Mouse (Mus musculus): ENCODE results near the gene Alg13. TPM values are rescaled to one million over a fixed set of nuclear protein-coding genes. Genes with fewer than 3 reads are reported as not detected.
A peak's percentile ranks its signal among the peaks of the same experiment; 100 is the strongest.

The Alg13 gene
- total and polyA plus RNA-seq, 2 experiments from 2014 or later, result 11.3 to 13.2 TPM

- Histone ChIP-seq H3K4me2 (ENCODE audit: low read depth, low read length, poor library complexity, severe bottlenecking) (no peak overlapping the region), H3K27ac (ENCODE audit: low read depth, low read length) (no peak overlapping the region), H3K9me3 (ENCODE audit: low read length) (no peaks in the 10 kb centered on the region), H3K36me3 (ENCODE audit: insufficient read depth, low read length) (no peaks in the 10 kb centered on the region), H3K4me1 (ENCODE audit: insufficient read depth, low read length) (no peaks in the 10 kb centered on the region), H3K9ac (replicated peaks; ENCODE audit: low read length, poor library complexity, severe bottlenecking) (no peak overlapping the region), H3K4me3 (ENCODE audit: low read depth, low read length) (no peak overlapping the region), H3K27me3 (ENCODE audit: insufficient read depth, low read length) (no peaks in the 10 kb centered on the region)
- ATAC-seq (ENCODE audit: low FRiP score) (no peak), DNase-seq (ENCODE audit: low spot score) (no peak)
- no peak for TF ChIP-seq CTCF (IDR thresholded peaks at IDR 0.05)
Measured at GRCm38 (mm10) chrX:144338355-144338754, 20.8 kb downstream of the Alg13 start.

- TF ChIP-seq CTCF (IDR thresholded peaks at IDR 0.05), result no peak
- Histone ChIP-seq H3K27me3 (ENCODE audit: insufficient read depth, low read length) (no peaks in the 10 kb centered on the region), H3K27ac (ENCODE audit: low read depth, low read length) (no peak overlapping the region), H3K4me2 (ENCODE audit: low read depth, low read length, poor library complexity, severe bottlenecking) (no peak overlapping the region), H3K4me1 (ENCODE audit: insufficient read depth, low read length) (no peaks in the 10 kb centered on the region), H3K36me3 (ENCODE audit: insufficient read depth, low read length) (no peaks in the 10 kb centered on the region), H3K9ac (replicated peaks; ENCODE audit: low read length, poor library complexity, severe bottlenecking) (no peak overlapping the region), H3K4me3 (ENCODE audit: low read depth, low read length) (no peak overlapping the region), H3K9me3 (ENCODE audit: low read length) (no peaks in the 10 kb centered on the region)
- no peak for ATAC-seq (ENCODE audit: low FRiP score)
- no peak for DNase-seq (ENCODE audit: low spot score)
- 83% methylated on average over 2 of the region's 2 CpGs for WGBS
Measured at GRCm38 (mm10) chrX:144374196-144374595, 56.6 kb downstream of the Alg13 start.

- H3K27ac ChIP-seq (ENCODE audit: low read depth, low read length), result no peak overlapping the region
- no peaks in the 10 kb centered on the region for H3K9me3 ChIP-seq (ENCODE audit: low read length)
- no peaks in the 10 kb centered on the region for H3K36me3 ChIP-seq (ENCODE audit: insufficient read depth, low read length)
- H3K9ac ChIP-seq (replicated peaks; ENCODE audit: low read length, poor library complexity, severe bottlenecking), result no peak overlapping the region
- H3K4me1 ChIP-seq (ENCODE audit: insufficient read depth, low read length), result no peaks in the 10 kb centered on the region
- H3K27me3 ChIP-seq (ENCODE audit: insufficient read depth, low read length), result no peaks in the 10 kb centered on the region
- DNase-seq (ENCODE audit: low spot score) (peak; percentile 54), ATAC-seq (ENCODE audit: low FRiP score) (0 out of 2 replicates have a peak, but pooled peaks have one; percentile 52)
- TF ChIP-seq CTCF (IDR thresholded peaks at IDR 0.05), result peak; percentile 90
- WGBS, result 36% methylated on average over 7 of the region's 7 CpGs
- no peak overlapping the region for H3K4me3 ChIP-seq (ENCODE audit: low read depth, low read length)
- no peak overlapping the region for H3K4me2 ChIP-seq (ENCODE audit: low read depth, low read length, poor library complexity, severe bottlenecking)
Measured at GRCm38 (mm10) chrX:144403526-144403925, 85.9 kb downstream of the Alg13 start.

- no peak overlapping the region for H3K4me3 ChIP-seq (ENCODE audit: low read depth, low read length)
- no peaks in the 10 kb centered on the region for H3K27me3 ChIP-seq (ENCODE audit: insufficient read depth, low read length)
- 80% methylated on average over 5 of the region's 5 CpGs for WGBS
- no peak overlapping the region for H3K4me2 ChIP-seq (ENCODE audit: low read depth, low read length, poor library complexity, severe bottlenecking)
- no peaks in the 10 kb centered on the region for H3K9me3 ChIP-seq (ENCODE audit: low read length)
- DNase-seq (ENCODE audit: low spot score) (no peak), ATAC-seq (ENCODE audit: low FRiP score) (no peak)
- H3K36me3 ChIP-seq (ENCODE audit: insufficient read depth, low read length), result no peaks in the 10 kb centered on the region
- H3K4me1 ChIP-seq (ENCODE audit: insufficient read depth, low read length), result no peaks in the 10 kb centered on the region
- no peak overlapping the region for H3K9ac ChIP-seq (replicated peaks; ENCODE audit: low read length, poor library complexity, severe bottlenecking)
- no peak overlapping the region for H3K27ac ChIP-seq (ENCODE audit: low read depth, low read length)
- TF ChIP-seq CTCF (IDR thresholded peaks at IDR 0.05), result no peak
Measured at GRCm38 (mm10) chrX:144408036-144408435, 90.4 kb downstream of the Alg13 start.

- TF ChIP-seq CTCF (IDR thresholded peaks at IDR 0.05), result no peak
- no peak for ATAC-seq (ENCODE audit: low FRiP score)
Measured at GRCm38 (mm10) chrX:144420259-144420658, 102.7 kb downstream of the Alg13 start.

GRCm38 (mm10) chrX:144421091-144421490, 103.5 kb downstream of the Alg13 start:
- Histone ChIP-seq H3K9me3 (ENCODE audit: low read length) (no peaks in the 10 kb centered on the region), H3K4me1 (ENCODE audit: insufficient read depth, low read length) (no peaks in the 10 kb centered on the region), H3K36me3 (ENCODE audit: insufficient read depth, low read length) (no peaks in the 10 kb centered on the region), H3K27ac (ENCODE audit: low read depth, low read length) (no peak overlapping the region), H3K27me3 (ENCODE audit: insufficient read depth, low read length) (no peaks in the 10 kb centered on the region), H3K4me2 (ENCODE audit: low read depth, low read length, poor library complexity, severe bottlenecking) (no peak overlapping the region), H3K4me3 (ENCODE audit: low read depth, low read length) (no peak overlapping the region), H3K9ac (replicated peaks; ENCODE audit: low read length, poor library complexity, severe bottlenecking) (no peak overlapping the region)
- TF ChIP-seq CTCF (IDR thresholded peaks at IDR 0.05), result no peak
- ATAC-seq (ENCODE audit: low FRiP score), result no peak
- 86% methylated on average over 1 of the region's 1 CpGs for WGBS
- no peak for DNase-seq (ENCODE audit: low spot score)

More at GRCm38 (mm10) chrX:144420259-144420658, 102.7 kb downstream of the Alg13 start:
- H3K4me2 ChIP-seq (ENCODE audit: low read depth, low read length, poor library complexity, severe bottlenecking), result no peak overlapping the region
- H3K9me3 ChIP-seq (ENCODE audit: low read length), result no peaks in the 10 kb centered on the region
- H3K27ac ChIP-seq (ENCODE audit: low read depth, low read length), result no peak overlapping the region
- no peaks in the 10 kb centered on the region for H3K27me3 ChIP-seq (ENCODE audit: insufficient read depth, low read length)
- DNase-seq (ENCODE audit: low spot score), result no peak
- H3K4me1 ChIP-seq (ENCODE audit: insufficient read depth, low read length), result no peaks in the 10 kb centered on the region
- no peaks in the 10 kb centered on the region for H3K36me3 ChIP-seq (ENCODE audit: insufficient read depth, low read length)
- H3K9ac ChIP-seq (replicated peaks; ENCODE audit: low read length, poor library complexity, severe bottlenecking), result no peak overlapping the region
- WGBS, result 67% methylated on average over 1 of the region's 1 CpGs
- no peak overlapping the region for H3K4me3 ChIP-seq (ENCODE audit: low read depth, low read length)
